Mouse (Mus musculus) adrenal gland, postnatal 14 days (tissue): ENCODE measurements around the gene Hrh2. TPM values are rescaled to one million over a fixed set of nuclear protein-coding genes. Genes with fewer than 3 reads are reported as not detected.

Source experiments
- DNase-seq: peaks from one replicate; pipeline ENCODE4 v3.0.0; 2021; ENCODE audit warnings: mixed read lengths
- total RNA-seq: library from RNA; stranded (reverse); gene quantifications from 2 replicates; pipeline ENCODE4 v1.2.3, GENCODE M21; 2021

The Hrh2 gene
- total RNA-seq, 1 experiment from 2014 or later = 0.63 TPM

DNA sequence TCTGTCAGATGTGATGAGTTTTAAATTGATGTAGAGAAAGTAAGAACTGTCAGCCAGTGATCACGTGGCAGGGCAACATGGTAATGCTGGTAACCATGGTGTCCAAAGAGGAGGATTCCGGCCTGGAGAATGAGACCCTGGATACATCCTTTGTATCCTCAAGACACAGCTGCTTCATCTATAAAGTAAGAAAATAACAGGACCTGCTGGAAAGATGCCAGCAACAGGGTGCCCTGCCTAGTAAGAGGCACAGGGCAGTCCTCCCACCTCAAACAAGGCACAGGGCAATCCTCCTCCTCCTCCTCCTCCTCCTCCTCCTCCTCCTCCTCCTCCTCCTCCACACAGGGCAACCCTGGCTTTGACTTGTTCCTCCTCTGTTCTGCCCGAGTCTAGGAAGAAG lies 77.2 kb downstream of the Hrh2 start:
- DNase-seq = no peak

DNA sequence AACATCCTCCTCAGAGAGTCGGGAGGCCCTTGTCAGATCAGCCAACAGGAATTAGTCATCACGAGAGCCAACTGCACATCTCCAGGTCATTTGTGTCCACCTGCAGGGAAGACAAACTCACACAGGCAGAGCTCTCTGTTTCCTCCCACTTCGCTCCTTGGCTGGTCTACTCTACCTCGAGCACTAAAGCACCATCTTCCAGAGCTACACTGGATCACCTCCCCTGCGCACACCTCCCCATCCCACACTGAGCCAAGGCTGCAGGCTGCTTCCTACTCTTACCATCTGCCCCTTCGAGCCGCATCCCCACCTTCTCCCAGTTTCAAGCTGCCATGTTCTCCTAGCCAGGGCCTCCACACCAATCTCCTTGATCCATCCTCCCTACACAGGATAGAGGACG lies 77.7 kb downstream of the Hrh2 start:
- DNase-seq = no peak

DNA sequence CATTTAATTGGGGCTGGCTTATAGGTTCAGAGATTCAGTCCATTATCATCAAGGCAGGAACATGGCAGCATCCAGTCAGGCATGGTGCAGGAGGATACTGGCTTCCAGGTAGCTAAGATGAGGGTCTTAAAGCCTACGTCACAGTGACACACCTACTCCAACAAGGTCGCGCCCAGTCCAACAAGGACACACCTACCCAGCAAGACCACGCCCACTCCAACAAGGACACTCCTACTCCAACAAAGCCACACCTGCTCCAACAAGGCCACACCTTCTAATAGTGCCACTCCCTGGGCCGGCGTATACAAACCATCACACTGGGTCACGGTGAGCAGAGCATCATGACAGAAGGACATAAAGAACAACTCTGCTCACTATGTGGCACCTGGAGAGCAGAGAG lies 80.1 kb downstream of the Hrh2 start:
- DNase-seq = no peak

DNA sequence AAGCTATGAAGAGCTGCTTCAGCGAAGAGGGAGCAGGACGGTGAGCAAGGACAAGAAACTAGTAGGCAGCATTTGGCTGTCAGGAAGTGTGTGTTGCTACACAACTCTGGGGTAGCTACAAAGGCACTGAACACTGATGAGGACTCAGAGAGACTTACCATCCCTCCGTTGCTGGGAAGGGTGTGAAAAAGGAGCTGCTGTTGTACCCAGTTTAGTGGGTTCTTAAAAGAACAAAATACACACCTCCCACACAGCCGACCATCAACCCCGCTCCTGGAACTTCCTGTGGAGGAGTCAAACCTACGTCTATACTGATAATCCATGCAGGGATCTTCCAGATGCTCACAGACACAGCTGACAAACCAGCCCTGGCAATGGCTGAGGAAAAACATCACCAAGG lies 85.5 kb downstream of the Hrh2 start:
- DNase-seq = no peak

DNA sequence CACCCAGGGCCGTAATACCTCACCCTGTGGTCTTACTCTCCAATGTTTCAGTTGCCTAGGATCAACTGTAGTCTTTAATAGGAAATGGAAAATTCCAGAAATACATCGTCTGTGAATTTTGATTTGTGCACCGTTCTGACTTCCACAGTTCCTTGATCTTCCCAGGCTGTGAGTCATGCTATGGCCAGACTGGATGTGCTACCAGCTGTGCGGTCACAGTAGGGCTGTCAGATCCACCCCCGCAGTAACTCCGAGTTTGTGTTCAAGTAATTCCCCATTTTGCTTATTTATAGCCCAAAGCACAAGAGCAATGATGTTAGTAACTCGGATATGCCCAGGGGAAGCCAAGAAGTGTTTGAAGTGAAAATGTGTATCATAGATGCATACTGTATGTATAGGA lies 88.4 kb downstream of the Hrh2 start:
- peak; percentile 13 for DNase-seq

DNA sequence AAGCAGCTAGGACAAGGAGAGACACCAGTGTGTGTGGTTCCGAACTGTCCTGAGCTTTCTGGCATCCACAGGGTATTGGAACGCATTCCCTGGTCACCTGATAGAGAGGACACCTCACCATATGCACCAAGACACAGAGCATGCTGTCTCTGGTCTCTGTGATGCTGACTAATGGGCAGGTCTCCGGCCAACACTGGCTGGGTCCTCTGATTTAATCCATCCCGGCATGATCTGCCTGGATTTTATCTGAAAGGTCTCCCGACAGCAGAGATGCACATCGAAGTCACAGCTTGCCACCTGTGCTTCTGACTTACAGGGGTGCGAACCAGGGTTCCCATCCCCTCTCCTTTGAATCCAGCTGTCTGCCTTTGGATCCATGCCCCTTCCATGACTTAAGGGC lies 89.2 kb downstream of the Hrh2 start:
- no peak for DNase-seq

DNA sequence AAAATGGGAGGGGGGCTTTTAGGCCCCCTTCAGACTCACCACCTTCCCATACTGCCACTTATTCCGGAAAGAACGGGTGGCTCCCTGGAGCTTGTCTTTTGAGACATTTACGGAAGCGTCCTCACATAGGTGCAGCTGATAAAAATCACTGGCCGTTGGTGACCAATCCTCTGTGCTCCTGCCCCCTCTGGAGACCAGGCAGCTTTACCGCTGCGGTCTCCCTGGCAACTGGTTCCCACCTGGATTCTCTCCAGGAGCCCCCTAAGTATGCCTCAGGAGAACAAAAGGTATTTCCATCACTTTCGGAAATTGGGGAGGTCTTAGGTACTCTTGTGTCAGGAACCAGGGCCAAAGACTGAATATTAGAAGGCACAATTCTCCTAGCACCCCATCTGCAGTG lies 89.7 kb downstream of the Hrh2 start:
- no peak for DNase-seq

DNA sequence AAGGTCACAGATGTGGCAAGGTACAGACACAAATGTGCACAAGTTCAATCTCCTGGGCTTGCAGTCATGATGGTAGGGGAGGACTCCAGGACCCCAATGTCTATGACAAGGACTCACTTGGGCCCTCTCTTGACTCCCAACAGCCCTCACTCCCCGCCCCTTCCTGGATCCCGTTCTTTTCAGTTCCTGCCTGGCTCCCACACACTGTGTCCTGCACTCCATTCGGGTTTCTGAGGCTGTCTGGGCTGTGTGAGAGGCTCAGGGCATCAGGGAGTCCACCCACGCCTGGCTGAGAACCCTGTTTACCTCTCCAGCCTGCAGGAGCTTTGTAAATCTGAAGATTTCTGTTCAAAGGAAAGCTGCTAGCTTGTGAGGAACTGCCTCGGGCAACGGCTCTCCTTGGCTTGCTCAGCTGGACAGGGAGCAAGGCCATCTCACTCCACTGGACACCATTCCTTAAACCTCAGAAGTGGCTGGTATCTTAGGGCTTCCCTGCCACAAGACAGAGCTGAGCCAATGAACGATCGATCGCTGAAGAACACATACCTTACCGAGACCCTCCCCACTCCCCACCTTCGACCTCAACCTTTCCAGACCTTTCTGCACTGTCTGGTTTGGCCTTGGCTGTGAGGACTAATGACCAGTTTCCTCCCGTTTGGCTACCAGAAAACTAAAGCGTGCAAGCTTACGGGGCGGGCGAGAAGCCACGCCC lies 90.4 kb downstream of the Hrh2 start:
- peak; percentile 23 for DNase-seq

DNA sequence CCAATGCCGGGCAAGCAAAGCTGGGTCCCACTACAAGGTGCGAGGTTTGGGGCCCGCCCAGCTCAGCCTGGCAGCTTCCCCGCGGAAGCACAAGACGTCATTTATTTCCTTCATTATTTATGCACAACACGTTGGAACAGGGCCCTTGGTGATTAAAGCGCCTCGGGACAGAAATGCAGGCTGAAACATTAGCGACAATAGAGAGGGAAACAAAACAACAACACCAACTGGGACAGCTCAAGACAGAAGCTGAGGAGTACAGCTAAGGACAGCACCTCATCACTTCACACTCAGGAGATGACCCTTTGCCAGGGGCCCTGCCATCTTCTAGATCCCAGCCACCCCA lies 90.9 kb downstream of the Hrh2 start:
- peak; percentile 16 for DNase-seq

Other genes with a start within 250 kb of the Hrh2 start
- gene Drd1, start 136.4 kb upstream of the Hrh2 start, total RNA-seq = 0.30 and 0.34 TPM in 2 replicates
- 62.8 and 65.8 TPM in 2 replicates for gene Sfxn1, start 120.3 kb upstream of the Hrh2 start, total RNA-seq
- 29.2 and 35.4 TPM in 2 replicates for gene Cplx2, start 179.2 kb downstream of the Hrh2 start, total RNA-seq